Mouse (Mus musculus) small intestine, adult 2 months (tissue): ENCODE data around the gene Abhd5.

ENCODE experiments used
- CTCF ChIP-seq: fragments of 200-500 bp; IDR thresholded peaks from 2 replicates; pipeline ENCODE4 v1.5.1; 2012; ENCODE audit warnings: low read depth, mild to moderate bottlenecking, control low read depth, inconsistent platforms, low read length, moderate library complexity, mixed read lengths; ENCODE audit not compliant: insufficient replicate concordance, insufficient read length; ENCODE audit errors: extremely low read depth
- POLR2A ChIP-seq: fragments of 200-500 bp; IDR thresholded peaks from 2 replicates; pipeline ENCODE4 v1.6.1; 2012; ENCODE audit warnings: low read depth, mild to moderate bottlenecking, control low read depth, inconsistent platforms, low read length, moderate library complexity

DNA sequence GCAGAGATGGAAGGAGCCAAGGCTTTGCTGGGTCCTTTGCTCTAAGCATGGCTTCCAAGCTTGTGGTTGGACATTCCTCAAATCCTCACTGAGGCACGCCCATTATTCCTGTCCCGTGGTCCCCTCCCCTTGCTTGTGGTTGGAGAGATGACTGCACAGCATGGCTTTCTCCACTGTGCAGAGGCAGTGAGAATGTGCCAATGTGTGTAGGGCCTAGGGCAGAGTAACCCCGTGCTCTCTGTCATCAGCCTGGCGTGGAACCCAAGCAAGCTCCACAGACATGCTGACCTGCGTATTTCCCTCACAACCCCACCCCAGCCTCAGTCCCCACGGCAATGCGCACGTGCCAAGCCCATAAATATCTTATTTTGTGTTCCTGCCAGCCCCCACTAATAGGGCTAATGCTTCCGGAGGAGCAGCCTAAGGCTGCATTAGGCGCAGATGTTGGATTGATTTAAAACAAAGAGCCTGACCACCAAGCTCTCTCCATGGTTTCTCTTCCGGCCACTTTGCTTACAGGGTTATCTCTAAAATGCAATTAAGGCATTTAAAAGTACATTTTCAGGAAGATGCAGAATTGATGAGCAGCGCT, 77.7 kb downstream of the Abhd5 start:
- no peak for TF ChIP-seq POLR2A
- TF ChIP-seq CTCF, result no peak
